Mouse (Mus musculus) myocyte (in vitro differentiated cells): Measurements from ENCODE around the gene Mtx1.

Experiments used
- MAX ChIP-seq: IDR thresholded peaks from one replicate; pipeline ENCODE4 v1.6.1; 2011; ENCODE audit warnings: low read depth, mild to moderate bottlenecking, control low read depth
- MYOD1 ChIP-seq, 3 experiments: IDR thresholded peaks; one replicate each; pipeline ENCODE4 v1.6.1; 2011; ENCODE audit warnings: control low read depth in 2 of 3, low read depth in 2 of 3, mild to moderate bottlenecking in 2 of 3, moderate library complexity in 1 of 3; ENCODE audit not compliant: insufficient read length in 2 of 3, control insufficient read depth in 1 of 3
- POLR2A ChIP-seq: IDR thresholded peaks from one replicate; pipeline ENCODE4 v1.6.1; 2011; ENCODE audit warnings: low read depth, mild to moderate bottlenecking, control low read depth, moderate library complexity; ENCODE audit not compliant: insufficient read length
- POLR2AphosphoS2 ChIP-seq: IDR thresholded peaks from one replicate; pipeline ENCODE4 v1.6.1; 2011; ENCODE audit warnings: low read depth, control low read depth; ENCODE audit not compliant: insufficient read length
- REST ChIP-seq: IDR thresholded peaks from one replicate; pipeline ENCODE4 v1.6.1; 2011; ENCODE audit warnings: mild to moderate bottlenecking, control low read depth, moderate library complexity; ENCODE audit not compliant: insufficient read depth, insufficient read length
- TCF12 ChIP-seq: IDR thresholded peaks from one replicate; pipeline ENCODE4 v1.6.1; 2011; ENCODE audit warnings: mild to moderate bottlenecking, control low read depth; ENCODE audit not compliant: poor library complexity, insufficient read depth, severe bottlenecking

DNA sequence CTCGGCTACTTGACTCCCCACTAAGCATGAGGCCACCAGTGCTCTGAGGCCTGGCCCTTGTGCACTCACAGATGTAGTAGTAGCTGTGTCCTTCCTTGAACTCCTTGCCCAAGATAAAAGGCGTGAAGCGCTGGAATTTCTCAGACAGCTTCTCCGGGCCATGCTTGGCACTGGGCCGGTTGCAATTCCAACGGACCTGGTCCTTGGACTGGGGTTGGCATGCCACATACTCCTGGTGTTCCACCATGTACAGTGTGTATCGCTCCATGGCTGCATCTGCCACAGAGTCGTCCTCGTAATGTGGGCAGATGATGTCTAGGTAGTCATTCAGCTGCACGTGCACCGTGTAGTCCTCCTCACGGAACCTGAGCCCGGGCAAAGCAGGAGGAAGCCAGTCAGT lies 49.2 kb upstream of the Mtx1 start:
- TF ChIP-seq TCF12: no peak
- TF ChIP-seq POLR2A: no peak
- TF ChIP-seq MYOD1 (IDR thresholded peaks at IDR 0.05; ENCODE audit: control insufficient read depth in 1 of 3, insufficient read length in 2 of 3, low read depth in 2 of 3): no peak
- TF ChIP-seq REST: no peak
- no peak for TF ChIP-seq MAX
- no peak for TF ChIP-seq POLR2AphosphoS2
